Mouse (Mus musculus) small intestine, adult 2 months (tissue): ENCODE measurements around the gene Tcn2.
"Not testable (repeated sequence)": the region's sequence is repeated elsewhere in the genome, so short reads cannot be mapped to it uniquely, and the experiment has no call there.

Source experiments
- CTCF ChIP-seq: fragments of 200-500 bp; IDR thresholded peaks from 2 replicates; pipeline ENCODE4 v1.5.1; 2012; ENCODE audit warnings: low read depth, mild to moderate bottlenecking, control low read depth, inconsistent platforms, low read length, moderate library complexity, mixed read lengths; ENCODE audit not compliant: insufficient replicate concordance, insufficient read length; ENCODE audit errors: extremely low read depth
- POLR2A ChIP-seq: fragments of 200-500 bp; IDR thresholded peaks from 2 replicates; pipeline ENCODE4 v1.6.1; 2012; ENCODE audit warnings: low read depth, mild to moderate bottlenecking, control low read depth, inconsistent platforms, low read length, moderate library complexity

- not testable (repeated sequence) for TF ChIP-seq CTCF, POLR2A
Observed at GRCm38 (mm10) chr11:3954876-3955275, 22.9 kb upstream of the Tcn2 start.
